Mouse (Mus musculus): Measurements from ENCODE around the gene Acss1. TPM values are rescaled to one million over a fixed set of nuclear protein-coding genes. Genes with fewer than 3 reads are reported as not detected.

The Acss1 gene
- polyA plus RNA-seq, 1 experiment from 2014 or later: 26.8 TPM

DNA sequence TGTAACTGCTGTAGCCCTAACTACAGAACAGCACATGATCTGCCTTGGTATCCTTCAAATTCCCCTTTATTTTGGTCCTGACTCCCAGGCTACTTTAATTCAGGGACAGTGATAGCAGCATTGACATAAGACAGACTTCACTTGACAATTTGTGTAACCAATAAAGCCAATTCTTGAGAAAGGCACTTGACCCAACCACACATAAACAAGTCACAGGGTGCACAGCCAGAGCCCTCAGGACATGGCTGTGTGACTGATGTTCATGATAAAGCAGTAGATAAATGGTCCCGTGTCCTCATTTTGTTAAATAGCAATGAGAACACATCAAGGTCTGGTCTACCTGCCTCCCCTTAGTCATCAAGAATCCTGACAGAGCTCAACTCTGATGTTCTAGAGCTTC, 88.7 kb downstream of the Acss1 start:
- no peak overlapping the region for H3K27ac ChIP-seq (replicated peaks)
- no peaks in the 10 kb centered on the region for H3K27me3 ChIP-seq
- 97% methylated on average over 1 of the region's 1 CpGs for WGBS
- H3K4me1 ChIP-seq: no peaks in the 10 kb centered on the region
- no peaks in the 10 kb centered on the region for H3K9me3 ChIP-seq
- H3K4me3 ChIP-seq: no peak overlapping the region
- H3K4me2 ChIP-seq (replicated peaks): no peak overlapping the region
- peaks cover 22% of the 10 kb centered on the region for H3K36me3 ChIP-seq
- no peak for ATAC-seq (ENCODE audit: low FRiP score, low read depth)
- H3K9ac ChIP-seq (replicated peaks): no peak overlapping the region

DNA sequence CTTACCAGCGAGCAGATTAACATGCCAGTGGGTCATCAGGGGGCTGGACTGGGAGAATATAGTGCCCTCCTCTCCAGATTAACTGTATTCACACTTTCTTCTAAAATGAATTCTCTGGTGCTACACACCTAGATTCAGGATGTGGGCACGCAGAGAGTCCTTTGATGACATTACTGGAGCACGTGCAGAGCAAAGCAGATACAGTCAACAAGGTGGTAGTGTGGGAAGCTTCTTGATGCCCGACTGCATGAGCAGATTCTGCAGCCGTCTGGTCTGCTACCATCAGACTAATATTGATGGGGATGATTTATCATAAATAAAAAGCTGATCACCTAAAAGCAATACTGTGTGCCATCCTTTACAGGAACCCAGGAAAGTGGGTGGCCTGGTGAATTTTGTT, 89.7 kb downstream of the Acss1 start:
- no peaks in the 10 kb centered on the region for H3K27me3 ChIP-seq
- H3K36me3 ChIP-seq: 0 out of 2 replicates have a peak, but pooled peaks cover 12% of the 10 kb centered on the region
- no peak for ATAC-seq (ENCODE audit: low FRiP score, low read depth)
- no peak overlapping the region for H3K9ac ChIP-seq (replicated peaks)
- H3K9me3 ChIP-seq: no peaks in the 10 kb centered on the region
- no peak overlapping the region for H3K4me2 ChIP-seq (replicated peaks)
- no peak overlapping the region for H3K4me3 ChIP-seq
- H3K4me1 ChIP-seq: no peaks in the 10 kb centered on the region
- H3K27ac ChIP-seq (replicated peaks): no peak overlapping the region
- WGBS: 76% methylated on average over 5 of the region's 5 CpGs

DNA sequence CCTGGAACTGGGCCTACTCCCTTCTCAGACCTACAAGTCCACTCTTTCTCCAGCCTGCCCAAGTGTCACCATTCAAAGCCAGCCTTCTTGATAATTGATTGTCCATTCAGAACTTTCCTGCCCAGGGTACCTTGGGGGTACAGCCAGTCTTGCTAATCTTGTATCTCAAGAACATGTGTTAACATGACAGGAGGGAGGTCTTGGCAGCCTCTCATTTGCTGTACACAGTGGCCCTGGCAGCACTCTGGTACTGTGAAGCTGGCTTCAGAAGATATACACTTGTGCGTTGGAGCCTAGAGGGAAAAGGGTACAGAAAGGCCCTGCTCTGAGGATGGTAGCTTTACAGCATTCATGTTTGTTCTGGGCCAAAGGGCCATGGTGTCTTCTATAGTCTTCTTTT, 92.0 kb downstream of the Acss1 start:
- Histone ChIP-seq H3K36me3 (0 out of 2 replicates have a peak, but pooled peaks cover 3% of the 10 kb centered on the region), H3K9me3 (no peaks in the 10 kb centered on the region), H3K27ac (replicated peaks) (no peak overlapping the region), H3K27me3 (no peaks in the 10 kb centered on the region), H3K4me1 (no peaks in the 10 kb centered on the region), H3K4me3 (no peak overlapping the region), H3K4me2 (replicated peaks) (no peak overlapping the region), H3K9ac (replicated peaks) (no peak overlapping the region)
- ATAC-seq (ENCODE audit: low FRiP score, low read depth): no peak
- 97% methylated on average over 1 of the region's 1 CpGs for WGBS

DNA sequence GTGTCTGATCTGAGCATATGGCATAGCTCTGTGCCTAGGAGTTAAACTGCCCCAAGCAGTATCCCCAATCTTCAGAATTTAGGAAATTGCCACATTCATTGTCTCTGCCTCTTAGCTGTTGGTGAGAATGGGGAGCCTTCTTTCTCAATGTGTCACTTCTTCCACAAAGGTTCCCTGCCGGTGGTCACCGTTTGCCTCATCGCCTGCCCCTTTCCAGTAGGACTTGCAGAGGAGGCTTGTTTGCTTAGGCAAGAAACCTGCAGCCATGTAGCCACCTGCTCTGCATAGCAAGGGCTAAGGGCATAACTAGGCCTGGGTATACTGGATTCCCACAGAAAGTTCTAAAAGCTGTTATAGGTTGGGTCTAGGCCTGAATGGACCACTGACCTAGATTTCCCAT, 95.8 kb downstream of the Acss1 start:
- Histone ChIP-seq H3K4me1 (no peaks in the 10 kb centered on the region), H3K9me3 (no peaks in the 10 kb centered on the region), H3K9ac (replicated peaks) (no peak overlapping the region), H3K4me3 (no peak overlapping the region), H3K27me3 (no peaks in the 10 kb centered on the region), H3K27ac (replicated peaks) (no peak overlapping the region), H3K4me2 (replicated peaks) (no peak overlapping the region), H3K36me3 (no peaks in the 10 kb centered on the region)
- 93% methylated on average over 3 of the region's 3 CpGs for WGBS
- ATAC-seq (ENCODE audit: low FRiP score, low read depth): no peak

DNA sequence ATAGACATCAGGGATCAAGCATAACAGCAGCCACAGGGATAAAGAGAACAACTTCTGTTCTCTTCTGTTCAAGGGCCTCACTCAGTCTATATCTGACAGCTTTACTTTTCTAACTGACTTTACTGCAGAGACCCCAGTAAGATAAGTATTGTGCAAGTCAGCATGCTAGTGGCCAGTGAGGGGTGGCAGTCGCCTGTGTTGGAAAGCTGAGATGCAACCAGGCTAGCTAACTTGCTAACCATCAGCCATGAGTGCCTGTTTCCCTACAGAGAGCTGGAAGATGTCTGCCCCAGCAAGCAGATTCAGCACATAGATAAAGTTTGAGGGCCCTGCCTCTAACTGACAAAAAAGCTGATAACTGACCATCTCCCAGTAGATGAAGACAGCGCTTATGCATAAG, 97.5 kb downstream of the Acss1 start:
- H3K36me3 ChIP-seq: no peaks in the 10 kb centered on the region
- H3K9me3 ChIP-seq: no peaks in the 10 kb centered on the region
- H3K27me3 ChIP-seq: no peaks in the 10 kb centered on the region
- H3K9ac ChIP-seq (replicated peaks): no peak overlapping the region
- no peaks in the 10 kb centered on the region for H3K4me1 ChIP-seq
- H3K4me2 ChIP-seq (replicated peaks): no peak overlapping the region
- H3K27ac ChIP-seq (replicated peaks): no peak overlapping the region
- WGBS: 84% methylated on average over 2 of the region's 2 CpGs
- ATAC-seq (ENCODE audit: low FRiP score, low read depth): no peak
- no peak overlapping the region for H3K4me3 ChIP-seq

DNA sequence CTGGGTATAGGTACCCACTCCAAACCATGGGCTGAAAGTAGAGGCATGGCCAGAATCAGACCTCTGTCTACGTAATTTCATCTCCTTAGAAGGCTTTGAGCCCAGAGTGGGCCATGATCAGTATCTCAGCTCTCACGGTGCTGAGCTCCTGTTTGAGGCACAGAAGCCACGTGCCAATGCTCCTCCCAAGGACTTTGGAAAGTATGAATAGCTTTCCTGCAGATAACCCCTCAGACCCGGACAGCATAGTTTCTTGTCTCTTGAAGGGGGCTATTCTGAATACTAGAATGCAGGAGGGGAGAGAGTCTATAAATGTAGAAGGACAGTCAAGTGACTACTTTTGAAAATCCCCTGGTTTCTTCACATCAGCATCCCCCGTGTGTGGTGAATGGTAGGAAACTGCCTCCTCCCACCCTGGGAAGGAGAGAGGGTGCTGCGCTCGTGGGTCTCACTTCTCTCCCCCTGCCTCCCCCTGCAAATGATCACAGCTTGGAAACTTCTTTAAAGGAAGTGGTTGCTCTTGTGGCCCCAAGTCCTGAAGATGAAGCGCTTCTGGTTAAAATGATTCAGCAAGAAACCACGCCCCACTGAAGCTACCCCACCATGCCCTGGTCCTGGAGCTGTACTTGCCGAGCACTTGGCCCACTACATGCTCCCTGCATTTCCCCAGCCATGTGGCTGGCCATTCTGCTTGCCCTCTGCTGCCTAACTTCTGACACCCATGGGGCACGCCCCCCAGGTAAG, 98.3 kb downstream of the Acss1 start, which contains the start of gene Cst7:
Gene Cst7, plus strand, starts transcription at position 569 of the 744 bp plus-strand sequence.
- 81% methylated on average over 11 of the region's 11 CpGs for WGBS
- Histone ChIP-seq H3K36me3 (no peaks in the 10 kb centered on the region), H3K27me3 (no peaks in the 10 kb centered on the region), H3K4me3 (no peak within 1 kb of the TSS), H3K4me1 (no peaks in the 10 kb centered on the region), H3K27ac (replicated peaks) (no peak within 1 kb of the TSS), H3K9ac (replicated peaks) (no peak within 1 kb of the TSS), H3K9me3 (no peaks in the 10 kb centered on the region), H3K4me2 (replicated peaks) (no peak within 1 kb of the TSS)
- ATAC-seq (ENCODE audit: low FRiP score, low read depth): no peak; the same call in 1 of the 2 replicates

Other genes with a start within 250 kb of the Acss1 start
- gene Zfp442, start 217.0 kb downstream of the Acss1 start, polyA plus RNA-seq (2016; fragmentation: Nextera tagmentation; extraction: Ambion mirVana): 9.4 and 9.8 TPM in 2 replicates
- gene Zfp345, start 183.4 kb downstream of the Acss1 start, polyA plus RNA-seq (2016; fragmentation: Nextera tagmentation; extraction: Ambion mirVana): not detected in 2 replicates
- not detected in 2 replicates for gene Cst7, start 98.1 kb downstream of the Acss1 start, polyA plus RNA-seq (2016; fragmentation: Nextera tagmentation; extraction: Ambion mirVana)
- gene Apmap, start 59.9 kb downstream of the Acss1 start, polyA plus RNA-seq (2016; fragmentation: Nextera tagmentation; extraction: Ambion mirVana): 37.1 and 38.4 TPM in 2 replicates
- 0.09 and 0.13 TPM in 2 replicates for gene Vsx1, start 20.9 kb upstream of the Acss1 start, polyA plus RNA-seq (2016; fragmentation: Nextera tagmentation; extraction: Ambion mirVana)
- gene Entpd6, start 80.5 kb upstream of the Acss1 start, polyA plus RNA-seq (2016; fragmentation: Nextera tagmentation; extraction: Ambion mirVana): 30.4 and 32.0 TPM in 2 replicates
- gene Pygb, start 118.2 kb upstream of the Acss1 start, polyA plus RNA-seq (2016; fragmentation: Nextera tagmentation; extraction: Ambion mirVana): 77.4 and 80.1 TPM in 2 replicates
- gene Abhd12, start 236.2 kb upstream of the Acss1 start, polyA plus RNA-seq (2016; fragmentation: Nextera tagmentation; extraction: Ambion mirVana): 59.5 and 65.5 TPM in 2 replicates
- 50.4 and 54.5 TPM in 2 replicates for gene Gins1, start 236.9 kb upstream of the Acss1 start, polyA plus RNA-seq (2016; fragmentation: Nextera tagmentation; extraction: Ambion mirVana)